Mouse (Mus musculus) left cerebral cortex, adult 9 months (tissue): ENCODE measurements at regions not wholly inside any gene's neighbourhood (a gene's known extent, or its start where the extent isn't known, plus 50 kb on each side); places are given as distances from the start of the nearest gene placed in this dataset.

Experiments used
- DNase-seq, 2 experiments: peaks; one replicate each; pipeline ENCODE4 v3.0.0; 2022; ENCODE audit warnings: low spot score in 2 of 2

- DNase-seq = no peak
Observed at GRCm38 (mm10) chr7:128834894-128835293, 90.2 kb downstream of the Sec23ip start.

GRCm38 (mm10) chr7:128836435-128836834 lies 91.7 kb downstream of the Sec23ip start:
- no peak for DNase-seq

- DNase-seq = no peak
Observed at GRCm38 (mm10) chr7:128842561-128842960, 97.8 kb downstream of the Sec23ip start.

GRCm38 (mm10) chr7:128843576-128843975 lies 98.8 kb downstream of the Sec23ip start:
- DNase-seq = no peak

GRCm38 (mm10) chr7:128849261-128849660 lies 104.5 kb downstream of the Sec23ip start:
- no peak for DNase-seq

- DNase-seq = no peak
Observed at GRCm38 (mm10) chr7:128854193-128854592, 109.5 kb downstream of the Sec23ip start.

GRCm38 (mm10) chr7:128854690-128855343 lies 110.1 kb downstream of the Sec23ip start:
- DNase-seq = no peak

- peak in 1 of 2 experiments; percentile 67 for DNase-seq
Observed at GRCm38 (mm10) chr7:128860141-128860540, 115.4 kb downstream of the Sec23ip start.

- DNase-seq = peak in 1 of 2 experiments; percentile 4
Observed at GRCm38 (mm10) chr7:128860709-128861108, 116.0 kb downstream of the Sec23ip start.

- DNase-seq = no peak
Observed at GRCm38 (mm10) chr7:128861376-128861775, 116.6 kb downstream of the Sec23ip start.

GRCm38 (mm10) chr7:128868799-128869198 lies 124.1 kb downstream of the Sec23ip start:
- DNase-seq = no peak

GRCm38 (mm10) chr7:128884015-128884414 lies 139.3 kb downstream of the Sec23ip start:
- DNase-seq = no peak

GRCm38 (mm10) chr7:128885551-128885950 lies 140.8 kb downstream of the Sec23ip start:
- no peak for DNase-seq

- DNase-seq = no peak
Observed at GRCm38 (mm10) chr7:128910134-128910533, 165.4 kb downstream of the Sec23ip start.

GRCm38 (mm10) chr7:128937976-128938730 lies 193.4 kb downstream of the Sec23ip start:
- DNase-seq = no peak

GRCm38 (mm10) chr7:128960575-128960974 lies 215.8 kb downstream of the Sec23ip start:
- DNase-seq = no peak

- no peak for DNase-seq
Observed at GRCm38 (mm10) chr7:128979904-128980303, 235.2 kb downstream of the Sec23ip start.

GRCm38 (mm10) chr7:128980827-128981226 lies 236.1 kb downstream of the Sec23ip start:
- no peak for DNase-seq

GRCm38 (mm10) chr7:128998759-128999158 lies 254.0 kb downstream of the Sec23ip start:
- DNase-seq = no peak

- DNase-seq = no peak
Observed at GRCm38 (mm10) chr7:129002419-129002818, 254.4 kb upstream of the Plpp4 start.

GRCm38 (mm10) chr7:129003150-129003549 lies 253.7 kb upstream of the Plpp4 start:
- no peak for DNase-seq

GRCm38 (mm10) chr7:129016353-129016752 lies 240.5 kb upstream of the Plpp4 start:
- no peak for DNase-seq

GRCm38 (mm10) chr7:129027116-129027515 lies 229.7 kb upstream of the Plpp4 start:
- DNase-seq = no peak
